ENCODE assay signal across 12 mouse cellular contexts in the genomic region with DNA sequence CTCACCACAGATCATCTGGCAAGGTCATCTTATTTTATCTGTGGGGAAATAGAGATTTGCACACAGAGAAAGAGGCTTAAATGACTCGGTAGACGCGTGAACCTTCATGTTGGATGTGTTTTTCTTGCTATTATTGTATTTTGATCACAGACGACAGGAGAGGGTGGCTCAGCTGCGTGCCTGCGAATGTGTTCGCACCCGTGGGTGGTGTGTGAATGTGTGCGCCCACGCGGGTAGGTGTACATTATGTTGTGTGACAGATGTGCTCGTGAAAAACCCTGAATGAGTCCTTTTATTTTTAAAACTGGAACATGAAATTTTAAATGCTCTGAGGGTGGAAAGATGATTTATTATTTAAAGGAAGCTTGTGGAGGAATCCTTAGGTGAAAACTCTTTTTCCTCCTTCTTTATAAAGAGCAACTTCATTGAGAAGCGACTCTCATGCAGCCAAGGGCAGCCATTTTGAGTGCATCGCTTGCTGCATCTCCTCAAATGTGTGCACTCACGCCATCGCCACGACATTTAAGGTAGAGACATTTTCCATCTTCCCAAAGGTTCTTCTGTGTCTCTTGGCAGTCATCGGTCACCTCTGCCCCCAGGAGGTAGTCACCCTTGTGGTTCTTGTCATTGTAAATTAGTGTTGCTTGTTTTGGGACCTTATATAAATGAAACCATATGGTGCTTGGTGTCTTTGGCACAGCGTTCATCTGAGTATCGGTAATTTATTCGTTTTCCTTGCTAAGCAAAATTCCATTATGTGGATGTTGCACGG.
A peak's percentile ranks its signal among the peaks of the same experiment; 100 is the strongest.
DNase-seq lines count a peak whose midpoint lies in the region; ATAC-seq lines count a peak whose summit lies in the region.
"Had no signal": no experiment of that assay in that cellular context is flagged by ENCODE, and none has a peak within 500 bp of the region (broad histone marks: within the 10 kb centered on the region; RNA-seq: fewer than 3 reads in every experiment).

No protein-coding gene starts in this region.

- ATAC-seq in midbrain, embryonic 16.5 days = no peak
- no peak for ATAC-seq in midbrain, embryonic 11.5 days (ENCODE audit: low FRiP score)

- no peak for DNase-seq in midbrain, embryonic 11.5 days (ENCODE audit: low spot score, missing footprints)
- peak; percentile 41 to 62 for DNase-seq in cerebellum, postnatal 36 days
- DNase-seq in layer of hippocampus, adult 9-11 months = peak; percentile 96
- peak; percentile 86 for DNase-seq in right cerebral cortex, postnatal 25 days
- DNase-seq in urinary bladder, postnatal 25 days (ENCODE audit: low spot score) = no peak
- no peak for DNase-seq in liver
- DNase-seq in urinary bladder, postnatal 36 days (ENCODE audit: low spot score in 2 of 2) = no peak
- DNase-seq: kidney, postnatal 4 days; thymus, adult 18-20 months had no signal

- no peaks in the 10 kb centered on the region for H3K36me3 ChIP-seq in midbrain, embryonic 16.5 days (ENCODE audit: control insufficient read depth, insufficient read depth, low read length)
- no peaks in the 10 kb centered on the region for H3K36me3 ChIP-seq in midbrain, embryonic 11.5 days (ENCODE audit: control insufficient read depth, insufficient read depth, low read length)
- H3K36me3 ChIP-seq: lung, embryonic 15.5 days had no signal

- no peak overlapping the region for H3K4me2 ChIP-seq in midbrain, embryonic 16.5 days (ENCODE audit: low read length)
- no peak overlapping the region for H3K4me2 ChIP-seq in midbrain, embryonic 11.5 days
- H3K4me2 ChIP-seq: lung, embryonic 15.5 days had no signal

- 87% methylated on average over 22 of the region's 22 CpGs for WGBS in midbrain, embryonic 16.5 days
- 90% methylated on average over 22 of the region's 22 CpGs for WGBS in midbrain, embryonic 11.5 days

- H3K4me3 ChIP-seq in midbrain, embryonic 16.5 days (ENCODE audit: low read depth, low read length) = no peak overlapping the region
- no peak overlapping the region for H3K4me3 ChIP-seq in midbrain, embryonic 11.5 days (ENCODE audit: low read depth, low read length)
- H3K4me3 ChIP-seq: lung, embryonic 15.5 days had no signal

- no peak overlapping the region for H3K9ac ChIP-seq in midbrain, embryonic 16.5 days (ENCODE audit: low read depth, low read length)
- H3K9ac ChIP-seq in midbrain, embryonic 11.5 days (ENCODE audit: low read length) = no peak overlapping the region
- H3K9ac ChIP-seq: lung, embryonic 15.5 days had no signal

- H3K27me3 ChIP-seq in midbrain, embryonic 16.5 days (ENCODE audit: control insufficient read depth, insufficient read depth, low read depth, low read length) = no peaks in the 10 kb centered on the region
- H3K27me3 ChIP-seq in midbrain, embryonic 11.5 days (ENCODE audit: control insufficient read depth, insufficient read depth, low read length) = no peaks in the 10 kb centered on the region
- H3K27me3 ChIP-seq: CH12.LX; lung, embryonic 15.5 days had no signal

- no peaks in the 10 kb centered on the region for H3K9me3 ChIP-seq in midbrain, embryonic 16.5 days (replicated peaks; ENCODE audit: control insufficient read depth, low read length, poor library complexity, severe bottlenecking)
- H3K9me3 ChIP-seq in midbrain, embryonic 11.5 days (ENCODE audit: control insufficient read depth, low read length) = no peaks in the 10 kb centered on the region
- H3K9me3 ChIP-seq: lung, embryonic 15.5 days had no signal

- 0 out of 2 replicates have a peak overlapping the region, but pooled peaks have one; percentile 22 for H3K27ac ChIP-seq in midbrain, embryonic 16.5 days (ENCODE audit: low read length)
- H3K27ac ChIP-seq in midbrain, embryonic 11.5 days (ENCODE audit: low read depth, low read length) = no peak overlapping the region
- H3K27ac ChIP-seq: lung, embryonic 15.5 days had no signal

- H3K4me1 ChIP-seq in midbrain, embryonic 16.5 days (ENCODE audit: control insufficient read depth, insufficient read depth, low read length) = no peaks in the 10 kb centered on the region; the same call in 1 of the 2 replicates
- no peaks in the 10 kb centered on the region for H3K4me1 ChIP-seq in midbrain, embryonic 11.5 days (ENCODE audit: control insufficient read depth, insufficient read depth, low read length)

Comparison
In these comparisons a context has a peak if more than half of its experiments do, and no peak if none do; other contexts are left out.
1. DNase-seq: peak in cerebellum, postnatal 36 days (2 of 2), layer of hippocampus, adult 9-11 months (single experiment) and right cerebral cortex, postnatal 25 days (single experiment); none in midbrain, embryonic 11.5 days (single experiment), urinary bladder, postnatal 25 days (single experiment), liver (single experiment) and urinary bladder, postnatal 36 days (0 of 2).